Mouse (Mus musculus) forebrain, embryonic 10.5 days (tissue): ENCODE measurements around the gene Npr3. TPM values are rescaled to one million over a fixed set of nuclear protein-coding genes. Genes with fewer than 3 reads are reported as not detected.

Experiments used
- DNase-seq: peaks from one replicate; pipeline ENCODE4 v3.0.0-alpha.2; 2017; ENCODE audit warnings: low spot score; ENCODE audit errors: extremely low spot score
- H3K27ac ChIP-seq: fragments of 300-500 bp; sonication (generic); 2 replicates; pipeline ENCODE4 v1.5.1; 2016; ENCODE audit warnings: mild to moderate bottlenecking
- H3K27me3 ChIP-seq: fragments of 300-500 bp; sonication (generic); 2 replicates; pipeline ENCODE4 v1.6.1; 2016; ENCODE audit warnings: mild to moderate bottlenecking; ENCODE audit not compliant: poor library complexity, severe bottlenecking
- H3K36me3 ChIP-seq: fragments of 300-500 bp; sonication (generic); replicated peaks from 2 replicates; pipeline ENCODE4 v1.6.1; 2016; ENCODE audit warnings: mild to moderate bottlenecking, moderate library complexity
- H3K4me1 ChIP-seq: fragments of 300-500 bp; sonication (generic); 2 replicates; pipeline ENCODE4 v1.6.1; 2016
- H3K4me3 ChIP-seq: fragments of 300-500 bp; sonication (generic); 2 replicates; pipeline ENCODE4 v1.5.1; 2016; ENCODE audit warnings: mild to moderate bottlenecking, moderate library complexity
- H3K9me3 ChIP-seq: fragments of 300-500 bp; sonication (generic); 2 replicates; pipeline ENCODE4 v1.6.1; 2016; ENCODE audit warnings: mild to moderate bottlenecking, moderate library complexity
- WGBS: fragments of 180-500 bp; shearing (Covaris S2); methylation state at CpG from one replicate; pipeline ENCODE4 v1.1.7; 2016; 5-methylcytosine and 5-hydroxymethylcytosine counted together
- polyA plus RNA-seq: library from polyadenylated mRNA; unstranded; fragments of >200 nt; fragmentation: Nextera tagmentation; extraction: Ambion mirVana; gene quantifications from 2 replicates; pipeline ENCODE4 v1.2.1, GENCODE M21; 2016

The Npr3 gene
- polyA plus RNA-seq, 1 experiment from 2014 or later, result 2.4 TPM

DNA sequence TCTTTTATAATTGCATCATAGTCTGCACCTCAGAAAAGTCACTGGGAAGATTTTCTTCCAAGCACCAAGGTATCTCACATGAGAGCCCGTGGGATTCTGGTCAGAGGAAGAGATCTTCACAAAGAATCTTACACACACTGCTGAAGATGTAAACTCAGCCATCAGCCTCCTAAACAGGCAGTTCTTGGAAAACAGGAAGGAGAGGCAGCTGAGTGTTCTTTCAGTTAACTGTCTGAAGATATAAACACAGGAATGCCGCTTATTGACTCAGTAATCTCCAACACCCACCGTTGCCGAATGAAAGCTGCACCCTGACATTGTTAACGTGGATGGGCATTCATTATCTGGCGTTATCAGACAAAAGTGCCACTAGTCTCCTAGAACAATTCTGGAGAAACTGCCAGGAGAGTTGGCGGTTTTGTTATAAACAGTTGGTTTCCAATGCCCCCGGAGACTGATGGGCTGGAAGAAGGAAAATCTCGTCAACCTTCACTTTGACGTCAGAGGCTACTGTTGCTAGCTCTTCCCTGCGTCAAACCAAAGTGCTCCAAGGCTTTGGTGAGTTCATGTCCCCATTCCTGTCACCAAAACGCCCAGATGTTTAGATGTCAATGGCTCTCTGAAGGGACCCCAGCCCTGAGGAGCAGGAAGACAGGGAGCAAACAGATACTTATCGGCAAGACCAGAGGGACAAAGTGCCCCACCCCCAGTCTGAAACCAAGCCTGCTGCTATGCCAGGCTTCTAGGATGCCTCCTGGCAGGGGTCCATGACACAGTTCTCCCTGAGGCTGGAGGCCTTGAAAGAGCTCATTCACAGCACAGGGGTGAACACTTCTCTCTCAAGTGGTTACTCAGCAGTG, 105.0 kb downstream of the Npr3 start:
- H3K9me3 ChIP-seq, result no peaks in the 10 kb centered on the region
- no peak overlapping the region for H3K4me3 ChIP-seq
- no peak for DNase-seq
- no peaks in the 10 kb centered on the region for H3K36me3 ChIP-seq
- H3K27me3 ChIP-seq, result no peaks in the 10 kb centered on the region
- H3K27ac ChIP-seq, result 0 out of 2 replicates have a peak overlapping the region, but pooled peaks have one; percentile 35
- peaks cover 17% of the 10 kb centered on the region for H3K4me1 ChIP-seq
- WGBS, result 64% methylated on average over 13 of the region's 13 CpGs

- Histone ChIP-seq H3K36me3 (no peaks in the 10 kb centered on the region), H3K4me1 (0 out of 2 replicates have a peak, but pooled peaks cover 4% of the 10 kb centered on the region), H3K4me3 (no peak overlapping the region), H3K27ac (no peak overlapping the region), H3K9me3 (no peaks in the 10 kb centered on the region), H3K27me3 (no peaks in the 10 kb centered on the region)
- 17% methylated on average over 2 of the region's 2 CpGs for WGBS
- no peak for DNase-seq
Measured at GRCm38 (mm10) chr15:11794632-11795031, 112.5 kb downstream of the Npr3 start.

Other genes with a start within 250 kb of the Npr3 start
- 744 and 763 TPM in 2 replicates for gene Sub1, start 89.7 kb upstream of the Npr3 start, polyA plus RNA-seq
- gene Zfr, start 210.5 kb upstream of the Npr3 start, polyA plus RNA-seq, result 126 and 135 TPM in 2 replicates